Mouse (Mus musculus): ENCODE results near the gene Tal1.

The Tal1 gene

GRCm38 (mm10) chr4:115074789-115075188 is 18.6 kb downstream of the Tal1 start:
- DNase-seq = no peak

- no peak for DNase-seq
Observed at GRCm38 (mm10) chr4:115075204-115075915, 19.1 kb downstream of the Tal1 start.

GRCm38 (mm10) chr4:115078892-115079820 is 22.9 kb downstream of the Tal1 start:
- DNase-seq = peak in 1 of 2 experiments; percentile 34

GRCm38 (mm10) chr4:115079821-115080349 is 23.7 kb downstream of the Tal1 start:
- no peak for DNase-seq

GRCm38 (mm10) chr4:115083031-115083430 is 26.8 kb downstream of the Tal1 start:
- no peak for DNase-seq

- peak; percentile 51 to 71 for DNase-seq
Observed at GRCm38 (mm10) chr4:115085522-115086095, 29.4 kb downstream of the Tal1 start.

- no peak for DNase-seq
Observed at GRCm38 (mm10) chr4:115086257-115086656, 30.0 kb downstream of the Tal1 start.

GRCm38 (mm10) chr4:115086763-115087415 is 30.7 kb downstream of the Tal1 start:
- DNase-seq = no peak

GRCm38 (mm10) chr4:115088611-115089338 is 32.5 kb downstream of the Tal1 start, which contains the start of gene Pdzk1ip1:
Gene Pdzk1ip1, plus strand, starts transcription at chr4:115088708.
- DNase-seq = no peak

GRCm38 (mm10) chr4:115090592-115090991 is 34.4 kb downstream of the Tal1 start:
- no peak for DNase-seq

- no peak for DNase-seq
Observed at GRCm38 (mm10) chr4:115091806-115092205, 35.6 kb downstream of the Tal1 start.

GRCm38 (mm10) chr4:115093331-115093864 is 37.2 kb downstream of the Tal1 start:
- no peak for DNase-seq

- no peak for DNase-seq
Observed at GRCm38 (mm10) chr4:115094056-115094455, 37.8 kb downstream of the Tal1 start.

GRCm38 (mm10) chr4:115095671-115096434 is 39.6 kb downstream of the Tal1 start:
- DNase-seq = peak; percentile 22 to 37

GRCm38 (mm10) chr4:115096435-115097145 is 40.4 kb downstream of the Tal1 start:
- DNase-seq = no peak

GRCm38 (mm10) chr4:115097146-115097496 is 40.9 kb downstream of the Tal1 start:
- DNase-seq = peak; percentile 22 to 52

GRCm38 (mm10) chr4:115101682-115102081 is 45.5 kb downstream of the Tal1 start:
- peak; percentile 59 to 78 for DNase-seq

GRCm38 (mm10) chr4:115103510-115103909 is 47.3 kb downstream of the Tal1 start:
- DNase-seq = no peak

- DNase-seq = no peak
Observed at GRCm38 (mm10) chr4:115111167-115111566, 54.9 kb downstream of the Tal1 start.

- no peak for DNase-seq
Observed at GRCm38 (mm10) chr4:115113266-115113665, 57.0 kb downstream of the Tal1 start.
